Mouse (Mus musculus) ovary, adult 18-20 months (tissue): Measurements from ENCODE around the gene Ces1b.

Source experiments
- DNase-seq: peaks from one replicate; pipeline ENCODE4 v3.0.0; 2022; ENCODE audit warnings: low spot score, mixed read lengths

The Ces1b gene

DNA sequence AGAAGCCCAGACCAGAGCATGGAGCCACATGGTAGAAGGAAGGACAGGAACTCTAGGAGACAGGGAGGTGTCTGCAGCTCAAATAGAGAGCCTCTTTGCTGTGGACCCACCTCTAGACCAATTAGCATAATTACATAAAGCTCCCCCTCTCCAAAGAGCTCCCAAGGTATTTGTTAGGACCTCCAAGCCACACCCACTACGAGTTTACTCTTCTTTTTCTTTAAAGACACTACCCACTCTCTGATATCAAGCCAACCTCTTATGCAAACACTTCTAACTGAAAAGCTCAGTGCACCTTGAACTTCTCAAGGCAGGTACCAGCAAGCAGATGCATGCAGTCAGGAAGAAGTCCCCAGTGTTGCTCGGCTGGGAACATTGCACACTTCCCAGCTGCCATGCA lies at the start of gene Ces1b:
Gene Ces1b, minus strand, starts transcription at position 131 of the 400 bp plus-strand sequence.
- no peak for DNase-seq

DNA sequence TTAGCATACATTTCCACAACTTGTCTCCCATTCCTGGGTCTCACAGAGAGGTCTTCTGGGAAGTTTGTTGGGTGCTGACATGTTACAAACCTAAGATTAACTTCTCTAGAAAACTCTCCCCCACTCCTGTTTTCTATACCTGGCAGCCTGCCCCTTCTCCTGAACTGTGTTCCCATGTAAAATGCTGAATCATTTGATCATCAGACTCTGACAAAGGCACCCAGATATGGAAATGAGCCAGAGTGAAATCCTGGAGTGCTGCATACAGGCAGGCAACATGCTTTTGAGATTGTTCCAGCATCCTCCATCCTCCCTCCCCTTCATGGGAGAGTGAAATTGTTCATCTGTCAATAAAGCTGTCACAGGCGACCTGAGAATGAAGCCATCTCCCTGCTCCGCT lies 46.7 kb upstream of the Ces1b start:
- DNase-seq = no peak

DNA sequence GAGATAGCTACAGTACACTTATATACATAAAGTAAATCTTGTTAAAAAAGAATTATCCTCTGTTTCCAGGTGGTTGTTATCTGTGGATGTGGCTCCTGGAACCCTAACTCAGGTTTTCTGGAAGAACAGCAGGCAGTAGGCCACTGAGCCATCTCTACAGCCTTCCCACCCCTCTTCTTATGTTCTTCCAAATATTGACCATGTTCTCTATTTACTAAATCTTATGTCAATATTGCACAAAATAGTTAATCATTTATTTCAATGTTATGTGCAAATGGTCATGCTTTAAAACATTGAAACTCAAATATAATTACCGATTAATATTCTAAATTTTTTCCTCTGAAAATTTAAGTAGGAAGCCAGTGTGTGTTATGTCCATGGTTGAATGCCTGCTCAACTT lies 42.2 kb upstream of the Ces1b start:
- no peak for DNase-seq

DNA sequence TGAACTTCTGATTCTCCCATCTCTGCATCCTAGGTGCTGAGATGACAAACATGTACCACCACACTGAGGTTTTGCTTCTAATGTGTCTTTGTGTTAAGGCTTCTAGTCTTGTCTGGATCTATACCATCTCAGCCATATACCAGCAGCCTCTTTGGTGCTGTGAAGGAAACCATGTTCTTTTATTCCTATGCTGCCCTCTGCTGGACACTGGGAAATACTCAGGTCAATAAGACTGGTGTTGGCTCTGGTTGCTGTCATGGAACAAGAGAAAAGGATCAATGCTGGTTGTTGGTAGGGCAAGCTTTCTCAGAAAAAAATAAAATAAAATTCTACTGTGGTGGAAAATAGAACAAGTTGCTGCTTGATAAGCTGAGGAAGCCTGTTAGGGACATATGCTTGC lies 15.6 kb upstream of the Ces1b start:
- DNase-seq = no peak

DNA sequence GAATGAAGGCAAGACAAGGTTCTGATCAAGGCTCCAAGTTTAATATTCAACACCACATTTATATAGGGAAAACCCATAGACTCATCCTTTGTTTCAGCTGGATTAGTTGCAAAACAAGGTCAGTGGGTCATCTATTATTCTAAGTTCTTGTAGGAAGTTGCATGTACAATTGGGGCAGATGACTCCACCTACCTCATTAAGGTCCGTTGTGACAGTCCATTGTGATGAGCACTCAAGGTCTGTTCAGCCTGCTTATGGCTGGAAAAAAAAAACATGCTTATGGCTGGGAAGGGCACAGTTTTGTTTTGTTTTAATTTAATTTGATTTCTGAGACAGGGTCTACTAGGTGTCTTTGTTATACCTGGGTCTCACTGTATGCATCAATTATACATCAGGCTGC lies 11.5 kb upstream of the Ces1b start:
- no peak for DNase-seq

DNA sequence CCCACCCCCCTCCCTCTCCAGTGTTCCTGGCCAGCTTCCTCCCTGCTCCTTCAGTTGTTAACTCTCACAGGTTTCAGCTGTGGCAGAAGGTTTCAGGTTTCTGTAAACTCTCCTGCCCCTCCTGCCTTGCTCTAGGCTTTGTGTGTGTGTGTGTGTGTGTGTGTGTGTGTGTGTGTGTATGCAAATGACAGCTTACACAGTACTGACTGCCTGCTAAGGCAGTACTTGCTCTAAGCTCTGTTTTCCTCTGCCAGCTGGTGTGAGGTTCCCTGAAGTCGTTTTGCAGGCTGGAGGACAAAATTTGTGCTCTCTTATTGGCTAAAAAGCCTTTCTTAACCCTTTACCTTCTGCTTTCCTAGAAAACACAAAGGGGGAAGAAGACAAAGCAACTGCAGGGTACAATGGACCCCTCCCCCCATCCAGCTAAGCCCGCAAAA lies 8.9 kb upstream of the Ces1b start:
- DNase-seq = no peak

DNA sequence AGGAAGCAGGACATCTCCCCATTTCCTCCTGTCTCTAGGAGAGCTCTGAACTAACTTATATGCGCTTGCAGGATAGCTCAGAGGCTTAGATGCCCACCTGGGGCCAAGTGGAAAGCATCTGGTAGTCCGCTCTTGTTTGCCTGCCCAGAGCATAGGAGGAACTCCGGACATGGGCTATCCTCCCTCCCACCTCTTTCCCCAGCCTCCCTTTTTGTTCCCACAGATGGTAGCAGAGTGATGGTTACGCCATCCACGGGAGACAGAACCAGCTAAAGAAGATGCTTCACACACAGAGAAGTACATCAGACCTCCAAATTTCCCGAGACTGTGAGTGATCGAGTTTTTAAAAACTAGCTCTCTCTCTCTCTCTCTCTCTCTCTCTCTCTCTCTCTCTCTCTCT lies 8.4 kb upstream of the Ces1b start:
- no peak for DNase-seq

DNA sequence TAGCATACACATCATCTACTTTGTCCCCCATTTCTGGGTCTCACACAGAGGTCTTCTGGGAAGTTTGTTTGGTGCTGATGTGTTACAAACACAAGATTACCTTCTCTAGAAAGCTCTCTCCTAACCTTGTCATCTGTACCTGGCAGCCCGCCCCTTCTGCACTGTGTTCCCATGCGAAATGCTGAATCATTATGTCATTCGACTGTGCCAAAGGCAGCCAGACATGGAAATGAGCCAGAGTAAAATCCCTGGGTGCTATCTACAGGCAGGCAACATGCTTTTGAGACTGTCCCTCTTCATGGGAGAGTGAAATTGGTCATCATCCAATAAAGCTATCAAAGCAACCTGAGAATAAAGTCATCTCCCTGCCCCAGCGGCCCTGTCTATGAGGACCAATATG lies 4.6 kb downstream of the Ces1b start:
- DNase-seq = no peak

DNA sequence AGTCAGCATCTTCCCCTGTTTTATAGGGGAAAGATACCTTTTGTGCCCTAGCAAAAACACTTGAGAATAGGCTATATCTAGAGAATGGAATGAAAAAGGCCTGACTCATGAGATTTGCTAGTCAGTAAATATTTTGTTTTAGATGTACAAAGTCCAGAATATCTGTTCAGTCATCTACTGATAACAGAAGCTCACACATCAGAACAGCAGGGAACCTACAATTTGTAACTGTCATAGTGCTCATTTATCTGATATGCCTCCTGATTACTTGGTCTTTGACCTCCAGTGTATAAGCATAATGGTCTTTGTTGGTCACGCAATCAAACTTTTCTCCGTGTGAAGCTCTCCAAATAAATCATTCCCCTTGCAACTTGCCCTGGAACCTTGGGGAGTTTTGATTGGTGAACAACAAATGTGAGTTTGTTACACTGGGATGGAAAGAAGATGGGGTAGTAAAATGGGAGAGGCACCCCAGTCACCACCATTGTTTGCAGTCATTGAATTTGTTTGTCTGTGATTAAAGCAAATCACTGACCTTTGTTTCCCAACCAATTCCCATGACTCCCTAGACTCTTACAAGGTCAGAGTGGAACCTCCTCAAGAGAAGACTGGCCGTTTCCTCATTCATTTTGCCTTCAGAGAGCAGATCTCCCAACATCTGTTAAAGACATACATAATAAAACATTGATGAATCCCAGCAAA lies 16.2 kb downstream of the Ces1b start:
- DNase-seq = no peak

DNA sequence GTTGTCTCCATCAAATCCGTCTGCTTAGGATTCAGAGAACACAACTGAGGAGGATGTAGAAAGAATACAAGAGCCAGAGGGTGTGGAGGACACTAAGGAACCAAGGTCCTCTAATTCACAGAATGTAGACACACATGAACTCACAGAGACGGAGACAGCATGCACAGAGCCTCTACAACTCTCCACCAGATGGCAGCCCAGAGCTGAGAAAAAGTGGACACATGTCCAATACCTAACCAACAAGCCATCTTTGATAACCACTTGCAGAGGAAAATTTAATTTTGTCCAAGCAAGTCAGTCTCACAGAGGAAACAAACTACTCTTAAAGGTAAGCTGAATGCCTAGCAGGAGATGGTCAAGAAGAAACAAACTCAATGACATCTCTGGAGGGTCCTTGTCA lies 20.6 kb downstream of the Ces1b start:
- no peak for DNase-seq

DNA sequence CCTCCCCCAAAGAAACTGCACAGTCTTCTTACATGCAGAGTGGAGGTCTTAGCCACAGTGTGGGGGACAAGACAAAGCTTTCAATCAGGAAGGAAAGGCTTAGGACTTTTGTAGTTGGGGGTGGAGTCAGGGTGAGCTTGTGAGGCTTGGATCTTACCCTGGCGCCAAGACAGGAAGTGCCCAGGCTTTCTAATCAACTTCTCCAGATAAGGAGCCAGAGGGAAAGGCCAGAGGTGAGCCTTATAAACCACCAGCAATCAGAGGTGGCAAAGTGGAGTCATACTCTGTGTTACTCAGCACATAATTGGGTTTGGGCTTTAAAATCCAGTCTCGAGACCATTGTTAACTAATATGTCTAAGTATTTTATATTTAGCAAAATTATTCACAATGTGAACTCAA lies 24.6 kb downstream of the Ces1b start:
- DNase-seq = no peak

DNA sequence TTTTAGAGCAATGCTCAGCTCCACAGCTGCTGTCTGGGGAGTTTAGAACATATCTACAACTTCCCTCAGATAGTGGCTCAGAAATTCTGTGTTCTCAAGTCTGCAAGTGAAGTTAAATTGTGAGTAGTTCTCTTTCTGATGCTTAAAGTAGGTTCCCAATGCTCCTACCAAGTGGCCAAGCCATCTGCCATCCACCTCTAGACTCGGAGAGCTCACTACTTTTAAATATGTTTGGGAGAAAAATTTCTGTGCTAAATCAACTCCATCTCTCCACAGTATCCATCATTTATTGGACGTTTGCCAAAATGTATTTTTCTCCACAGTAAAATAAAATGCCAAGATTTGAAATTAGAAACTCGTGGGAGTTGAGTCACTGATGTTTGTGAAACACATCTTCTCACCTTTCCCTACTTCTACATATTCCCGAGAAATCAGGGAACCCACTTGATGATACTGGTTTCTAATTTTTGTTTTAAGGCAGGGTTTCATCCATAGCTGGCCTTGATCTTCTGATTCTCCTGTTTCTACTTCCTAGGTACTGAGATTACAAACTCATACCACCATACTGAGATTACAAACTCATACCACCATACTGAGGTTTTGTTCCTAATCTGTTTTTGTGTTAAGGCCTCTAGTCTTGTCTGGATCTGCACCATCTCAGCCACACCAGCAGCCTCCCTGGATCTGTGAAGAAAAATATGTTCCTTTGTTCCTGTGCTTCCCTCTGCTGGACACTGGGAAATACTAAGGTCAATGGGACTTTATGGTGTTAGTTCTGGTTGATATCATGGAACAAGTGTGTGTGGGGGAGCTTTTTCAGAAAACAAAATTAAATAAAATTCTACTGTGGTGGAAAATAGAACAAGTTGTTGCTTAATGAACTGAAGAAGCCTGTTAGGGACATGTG lies 31.1 kb downstream of the Ces1b start:
- no peak for DNase-seq

DNA sequence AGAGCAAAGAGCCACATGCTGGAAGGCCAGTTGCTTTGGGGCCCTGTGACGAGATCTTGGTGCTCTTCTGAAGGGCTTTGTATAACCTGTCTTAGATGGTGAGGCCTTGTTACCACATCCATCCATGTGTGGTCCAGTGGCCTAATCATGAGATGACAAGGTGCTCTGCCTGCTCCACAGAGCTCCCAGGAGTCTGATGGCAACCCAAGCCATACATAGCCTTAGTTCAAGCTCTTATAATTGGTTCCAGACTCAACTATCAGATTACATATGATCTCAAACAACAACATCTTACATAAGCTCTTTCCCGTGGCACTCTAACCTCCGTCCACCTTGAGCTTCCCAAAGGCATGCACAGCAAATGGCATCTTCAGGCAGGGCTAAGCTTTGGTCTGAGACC lies 31.7 kb downstream of the Ces1b start, which contains the start of gene Ces1a:
Gene Ces1a, minus strand, starts transcription at position 101 of the 400 bp plus-strand sequence.
- DNase-seq = no peak

DNA sequence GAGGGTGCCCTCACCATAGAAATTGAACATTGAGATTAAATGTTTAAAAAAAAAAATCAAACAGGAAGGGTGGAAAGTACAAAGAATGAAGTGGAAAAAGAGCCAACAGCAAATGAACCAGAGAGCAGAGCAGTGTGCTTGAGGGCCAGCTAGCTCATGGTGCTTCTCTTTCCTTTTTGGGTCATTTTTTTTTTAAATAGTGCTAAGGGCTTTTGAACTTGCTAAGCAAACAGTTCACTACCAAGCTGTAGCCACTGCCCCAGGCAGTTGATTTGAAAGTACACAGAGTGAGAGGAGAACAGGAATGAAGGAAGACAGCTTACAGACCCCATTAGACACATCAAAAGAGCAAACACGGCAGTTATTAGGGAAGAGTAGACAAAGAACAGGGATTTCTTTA lies 36.7 kb downstream of the Ces1b start:
- DNase-seq = no peak

DNA sequence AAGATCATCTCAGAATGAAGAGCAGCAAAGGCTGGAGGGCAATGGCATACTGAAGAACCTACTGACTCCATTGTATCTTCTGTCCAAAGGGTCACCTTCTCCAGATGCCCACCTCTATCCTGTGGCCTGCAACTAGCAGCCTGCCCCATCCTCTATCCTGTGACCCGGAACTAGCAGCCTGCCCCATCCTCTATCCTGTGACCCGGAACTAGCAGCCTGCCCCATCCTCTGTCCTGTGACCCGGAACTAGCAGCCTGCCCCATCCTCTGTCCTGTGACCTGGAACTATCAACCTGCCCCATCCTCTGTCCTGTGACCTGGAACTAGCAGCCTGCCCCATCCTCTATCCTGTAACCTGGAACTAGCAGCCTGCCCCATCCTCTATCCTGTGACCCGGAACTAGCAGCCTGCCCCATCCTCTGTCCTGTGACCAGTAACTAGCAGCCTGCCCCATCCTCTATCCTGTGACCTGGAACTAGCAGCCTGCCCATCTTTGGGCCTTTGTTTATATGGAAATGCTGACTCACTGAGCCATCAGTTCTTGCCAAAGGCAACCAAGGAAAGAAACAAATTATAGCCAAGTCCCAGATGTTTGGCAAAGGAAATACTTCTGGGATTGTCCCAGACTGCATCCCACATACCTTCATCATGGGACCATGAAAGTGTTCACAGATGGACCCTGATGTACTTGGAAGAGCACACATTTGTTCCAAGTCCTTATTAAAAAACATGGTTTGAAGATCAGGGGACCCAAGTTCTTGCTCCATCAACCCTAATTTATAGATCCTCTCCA lies 38.8 kb downstream of the Ces1b start:
- no peak for DNase-seq

DNA sequence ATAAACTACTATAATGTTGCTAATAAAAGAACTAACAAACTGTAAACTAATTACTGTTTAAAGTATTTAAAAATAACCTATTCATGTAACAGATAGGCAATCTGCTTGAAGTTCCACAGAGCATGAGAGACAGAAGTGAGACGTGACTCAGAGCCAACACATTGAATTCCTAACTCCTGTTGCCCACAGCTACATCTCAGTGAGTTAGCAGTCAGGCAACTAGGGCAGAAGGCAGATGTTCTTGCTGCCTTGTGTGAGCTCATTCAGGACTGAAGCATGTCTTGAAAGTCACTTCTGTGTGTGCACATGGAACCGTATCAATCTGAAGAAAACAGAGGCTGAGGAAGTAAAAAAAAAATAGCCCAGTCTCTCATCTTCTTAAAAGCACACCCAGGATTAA lies 39.6 kb downstream of the Ces1b start:
- no peak for DNase-seq

DNA sequence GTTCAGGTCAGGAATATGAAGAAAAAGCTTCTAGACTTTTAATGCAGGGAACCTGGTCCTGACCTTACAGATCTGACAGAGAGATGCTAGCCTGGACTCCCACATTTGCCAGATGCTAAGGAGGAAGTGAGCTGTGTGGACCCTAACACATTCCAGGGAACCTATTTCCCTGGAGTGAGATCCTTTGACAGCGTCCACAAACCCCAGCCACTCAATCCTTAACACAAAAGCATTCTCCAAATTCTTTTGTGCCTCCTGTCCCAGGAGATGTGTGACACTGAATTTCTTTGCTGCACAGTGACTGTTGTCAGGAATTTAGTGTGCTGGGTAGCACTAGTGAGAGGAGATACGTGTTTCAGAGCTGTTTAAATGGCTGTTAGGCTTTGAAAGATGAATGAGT lies 41.0 kb downstream of the Ces1b start:
- no peak for DNase-seq

DNA sequence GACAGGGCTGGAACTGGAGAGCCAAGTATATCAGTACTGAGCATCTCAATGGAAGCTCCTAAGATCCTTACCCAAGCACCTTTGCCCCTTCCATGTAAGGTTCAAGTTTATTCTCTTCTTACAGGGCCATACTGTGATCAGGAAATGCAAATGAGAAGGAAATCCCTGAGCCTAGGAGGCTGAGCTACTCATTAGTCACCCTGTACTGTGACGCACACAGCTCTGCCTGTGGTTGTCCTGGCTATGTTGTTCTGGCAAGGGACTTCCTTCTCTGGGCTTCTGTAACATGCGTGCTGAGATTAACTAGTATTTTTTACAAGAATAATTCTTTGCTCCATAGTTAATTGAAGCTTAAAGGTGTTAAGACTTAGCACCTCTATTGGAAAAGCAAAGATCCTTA lies 49.2 kb downstream of the Ces1b start:
- DNase-seq = no peak

DNA sequence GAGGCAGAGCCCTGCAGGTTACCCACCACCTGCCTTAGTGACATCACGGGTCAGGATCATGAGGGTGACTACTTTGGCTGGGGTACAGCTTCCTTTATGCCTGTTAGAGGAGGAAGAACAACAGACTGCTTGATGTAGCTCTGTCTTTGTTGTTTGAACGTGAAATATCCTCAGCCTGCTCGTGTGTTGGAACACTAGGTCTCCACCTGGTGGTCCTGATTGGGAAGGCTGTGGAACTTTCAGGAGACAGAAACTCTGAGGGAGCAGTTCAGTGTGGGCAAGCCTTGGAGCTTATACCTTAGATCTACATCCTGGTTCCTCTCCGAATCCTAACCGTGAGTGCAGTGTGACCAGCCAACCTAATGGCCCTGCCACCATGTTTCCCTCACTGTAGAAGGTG lies 58.1 kb downstream of the Ces1b start:
- DNase-seq = no peak

DNA sequence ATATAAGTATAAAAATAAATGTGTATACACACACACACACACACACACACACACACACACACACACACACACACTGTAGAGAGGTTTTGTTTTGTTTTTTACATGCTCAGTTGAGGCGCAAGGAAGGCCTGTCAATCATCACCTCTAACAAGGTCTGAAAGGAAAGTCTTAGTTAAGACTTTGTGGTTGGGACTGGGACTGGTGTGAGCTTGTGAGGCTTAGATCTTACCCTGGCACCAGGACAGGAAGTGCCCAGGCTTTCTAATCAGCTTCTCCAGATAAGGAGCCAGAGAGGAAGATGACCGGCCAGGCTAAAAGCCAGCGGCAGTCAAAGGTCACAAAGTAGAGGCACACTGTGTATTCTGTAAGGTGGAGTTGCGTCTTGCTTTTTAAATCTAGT lies 65.5 kb downstream of the Ces1b start:
- DNase-seq = no peak

DNA sequence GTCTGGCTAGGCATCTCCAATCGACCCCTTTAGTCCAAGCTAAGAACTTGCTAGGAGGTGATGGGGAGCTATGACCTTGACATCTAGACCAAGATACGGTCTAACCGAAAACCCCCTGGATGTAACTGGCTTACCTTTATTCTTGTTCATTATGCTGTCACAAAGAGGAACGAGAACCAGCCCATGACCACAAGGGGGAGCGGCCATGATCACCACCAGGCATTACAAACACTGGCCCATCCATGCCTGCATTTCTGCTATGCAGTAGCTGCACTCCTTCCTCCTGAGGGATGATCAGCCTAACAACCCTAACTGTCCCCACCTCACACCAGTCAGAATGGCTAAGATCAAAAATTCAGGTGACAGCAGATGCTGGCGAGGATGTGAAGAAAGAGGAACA lies 67.6 kb downstream of the Ces1b start:
- DNase-seq = no peak

DNA sequence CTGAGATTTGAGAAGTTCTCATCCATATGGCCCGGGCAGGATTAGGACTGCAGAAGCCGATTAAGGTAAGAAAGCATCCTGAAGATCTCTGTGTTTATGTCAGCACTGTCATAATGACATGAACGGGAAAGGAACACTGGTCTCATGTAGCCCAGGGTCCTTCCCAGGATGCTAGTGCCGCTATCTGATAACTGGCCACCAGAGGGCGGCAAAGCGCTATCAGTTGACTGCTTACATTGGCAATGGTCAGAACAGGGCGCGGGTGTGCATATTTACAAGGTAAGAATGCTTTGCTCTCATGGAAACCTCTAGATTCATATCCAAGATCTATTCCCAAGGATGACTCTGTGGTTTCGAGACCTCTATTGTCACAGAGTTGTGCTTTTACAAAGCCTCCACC lies 68.4 kb downstream of the Ces1b start:
- peak; percentile 32 for DNase-seq

DNA sequence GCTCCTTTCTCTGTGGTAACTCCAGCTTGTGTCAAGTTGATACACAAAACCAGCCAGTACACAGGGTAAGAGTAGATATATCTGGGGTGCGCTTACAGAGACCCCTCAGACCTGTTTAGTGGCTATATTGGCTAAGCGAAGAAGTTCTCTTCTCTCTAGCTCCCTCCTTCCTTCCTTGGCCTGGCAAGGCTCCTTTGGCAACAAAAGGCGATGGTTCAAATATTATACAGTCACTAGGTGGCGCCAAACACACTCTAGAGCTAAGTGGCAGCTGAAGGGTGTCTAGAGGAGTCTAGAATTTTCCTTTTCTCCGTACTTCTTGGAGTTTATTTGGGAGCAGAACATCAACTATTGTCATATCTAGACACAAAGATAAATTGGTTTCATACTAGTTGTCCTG lies 69.5 kb downstream of the Ces1b start:
- no peak for DNase-seq
